Mouse (Mus musculus): ENCODE measurements around the gene Cacna2d1. TPM values are rescaled to one million over a fixed set of nuclear protein-coding genes. Genes with fewer than 3 reads are reported as not detected.

Gene Cacna2d1
- not detected for polyA plus RNA-seq (2017; shearing (Covaris generic))

GRCm38 (mm10) chr5:15934376-15935233 is at the start of gene Cacna2d1:
Cacna2d1 (plus strand) TSS chr5:15934691.

Other genes starting within 250 kb of the Cacna2d1 start
- not detected for gene Speer4c, start 220.4 kb upstream of the Cacna2d1 start, polyA plus RNA-seq (2017; shearing (Covaris generic))

Data from effector memory CD4-positive, alpha-beta T cell, adult 5 months (primary cell).